Mouse (Mus musculus) lung, postnatal 14 days (tissue): ENCODE data around the gene Asz1.
A peak's percentile ranks its signal among the peaks of the same experiment; 100 is the strongest.

Experiments
- DNase-seq: peaks from one replicate; pipeline ENCODE4 v3.0.0; 2021

The Asz1 gene

GRCm38 (mm10) chr6:18108934-18109333, at the start of gene Asz1:
Asz1 (minus strand) TSS chr6:18109061.
- DNase-seq, result no peak

GRCm38 (mm10) chr6:18153031-18153430, 44.2 kb upstream of the Asz1 start:
- DNase-seq, result no peak

DNA sequence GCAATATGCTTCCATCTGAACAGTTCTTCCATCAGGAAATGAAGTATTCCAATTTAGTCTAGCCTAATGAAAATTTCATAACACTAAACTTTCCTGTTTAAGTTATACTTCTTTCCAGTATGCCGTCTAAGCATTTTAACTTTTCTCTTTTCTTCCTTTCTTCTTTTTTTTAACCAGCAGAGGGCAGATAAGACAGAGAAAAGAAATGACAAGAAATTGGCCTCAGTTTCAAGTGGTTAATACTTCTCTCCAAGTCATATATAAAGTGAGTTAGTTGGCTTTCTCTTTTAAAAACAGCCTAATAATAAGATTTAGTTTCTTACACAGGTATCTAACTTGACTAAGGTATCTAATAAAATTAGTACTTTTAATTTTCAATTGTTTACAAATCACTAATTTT, 26.4 kb upstream of the Asz1 start:
- DNase-seq, result no peak

DNA sequence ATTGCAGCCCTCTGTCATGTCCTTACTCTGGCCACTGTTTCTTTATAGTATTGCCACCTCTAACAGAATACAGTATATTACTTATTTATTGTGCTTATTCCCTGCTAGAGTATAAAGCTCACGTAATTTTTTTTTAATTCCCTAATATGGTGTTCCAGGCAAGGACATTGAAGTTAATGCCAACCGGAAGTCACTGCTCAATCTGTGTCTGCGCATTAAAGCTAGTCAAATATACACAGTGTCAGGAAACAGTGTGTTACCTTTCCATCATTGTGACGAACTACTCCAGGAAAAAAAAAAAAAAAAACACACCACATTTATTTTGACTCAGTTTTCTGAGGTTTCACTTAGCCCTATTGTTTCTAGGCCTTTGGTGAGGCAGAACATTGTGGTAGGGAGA, 19.2 kb upstream of the Asz1 start:
- DNase-seq, result no peak

GRCm38 (mm10) chr6:18127206-18127983, 18.5 kb upstream of the Asz1 start:
- no peak for DNase-seq

- DNase-seq, result no peak
Observed at GRCm38 (mm10) chr6:18096861-18097260, 12.0 kb downstream of the Asz1 start.

GRCm38 (mm10) chr6:18089098-18089497, 19.8 kb downstream of the Asz1 start:
- no peak for DNase-seq

DNA sequence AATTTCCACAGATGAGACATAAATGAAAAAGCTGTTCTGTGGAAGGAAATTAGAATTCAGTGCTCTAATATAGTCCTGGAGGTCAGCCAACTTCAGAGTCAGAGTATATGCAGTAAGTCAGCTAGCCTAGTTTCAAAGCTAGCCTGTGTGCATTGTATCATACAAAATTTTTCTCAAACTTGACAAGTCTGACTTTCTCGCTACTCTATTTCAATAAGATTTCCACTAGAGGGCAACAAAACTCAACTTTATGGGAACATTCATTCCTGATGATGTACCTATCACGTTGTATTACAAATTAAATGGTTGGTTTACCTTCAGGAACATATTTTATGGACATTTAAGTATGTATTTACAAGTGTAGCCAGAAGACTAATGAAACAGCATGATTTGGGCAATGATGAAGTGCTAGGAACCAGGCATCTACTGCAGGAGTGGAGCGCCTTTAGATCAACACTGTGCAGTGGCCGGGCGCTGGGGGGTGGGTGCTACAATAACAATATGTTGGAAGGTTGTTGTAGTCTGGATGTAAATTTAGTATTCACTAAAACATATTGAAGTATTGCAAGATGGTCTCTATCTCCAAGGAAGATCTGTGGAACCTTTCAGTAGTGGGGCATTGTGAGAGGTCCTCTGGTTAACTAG, 21.6 kb downstream of the Asz1 start:
- no peak for DNase-seq

DNA sequence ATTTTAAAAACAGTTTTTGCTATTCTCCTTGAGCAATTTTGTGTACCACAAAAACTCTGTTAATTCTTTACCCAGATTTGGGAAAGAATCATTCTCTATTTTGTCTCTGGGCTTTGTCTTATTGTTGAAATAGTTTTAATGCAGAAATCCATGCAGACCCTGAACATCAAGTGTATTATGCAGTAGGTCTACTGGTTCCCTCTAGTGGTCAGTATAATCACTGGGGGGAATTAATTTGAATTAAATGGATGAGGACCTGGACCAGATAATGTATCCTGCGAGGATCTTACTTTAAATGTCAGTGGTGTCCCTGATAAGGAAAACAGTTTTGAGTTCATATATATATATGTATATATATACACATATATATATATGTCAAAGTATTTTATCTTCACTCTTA, 30.2 kb downstream of the Asz1 start:
- DNase-seq, result no peak

DNA sequence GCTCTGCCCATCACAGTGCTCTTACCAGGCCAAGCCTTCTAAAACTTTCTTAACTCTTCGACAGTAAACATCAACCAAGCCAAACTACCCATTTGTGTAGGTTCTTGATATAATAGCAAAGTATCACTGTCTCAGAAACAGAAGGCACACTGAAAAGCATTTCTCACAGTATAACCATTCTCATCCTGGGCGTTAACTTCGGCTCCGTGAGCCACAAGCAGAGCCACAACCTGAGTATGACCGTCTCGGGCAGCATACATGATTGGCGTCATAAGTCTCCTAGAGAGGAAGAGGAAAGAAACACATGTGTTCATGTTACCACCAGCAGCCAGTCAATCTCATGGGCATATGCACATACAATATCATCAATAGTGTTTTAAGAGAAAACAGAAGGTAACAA, 31.9 kb downstream of the Asz1 start:
- no peak for DNase-seq

DNA sequence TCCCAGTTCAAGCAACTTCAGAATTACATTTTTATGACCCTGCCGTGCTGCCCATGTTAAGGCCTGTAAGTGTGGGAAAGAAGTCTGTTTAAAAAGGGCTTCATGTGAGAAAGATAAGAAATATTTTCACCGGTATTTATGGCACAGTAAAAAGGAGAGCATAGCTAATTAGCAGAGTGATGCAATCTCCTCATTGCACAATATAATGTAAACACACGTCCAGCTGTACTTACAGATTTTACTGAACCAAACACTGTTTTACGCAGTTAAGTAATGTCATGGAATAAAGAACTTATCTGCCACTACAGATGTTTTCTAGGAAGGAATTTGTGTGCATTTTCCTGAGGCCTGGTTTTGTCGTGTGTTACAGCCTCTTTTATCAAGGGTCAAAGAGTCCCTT, 32.3 kb downstream of the Asz1 start:
- DNase-seq, result no peak

DNA sequence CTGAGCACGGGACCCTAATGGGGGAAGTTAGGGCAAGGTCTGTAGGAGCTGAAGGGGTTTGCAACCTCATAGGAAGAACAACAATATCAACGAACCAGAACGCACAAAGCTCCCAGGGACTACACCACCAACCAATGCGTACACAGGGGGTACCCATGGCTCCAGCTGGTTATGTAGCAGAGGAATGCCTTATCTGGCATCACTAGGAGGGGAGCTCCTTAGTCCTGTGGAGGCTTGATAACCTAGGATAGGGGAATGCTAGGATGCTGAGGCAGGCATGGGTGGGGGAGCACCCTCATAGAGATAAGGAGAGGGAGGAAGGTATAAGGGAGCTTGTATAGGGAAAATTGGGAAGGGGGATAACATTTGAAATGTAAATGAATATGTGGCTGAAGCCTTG, 51.0 kb downstream of the Asz1 start:
- DNase-seq, result no peak

DNA sequence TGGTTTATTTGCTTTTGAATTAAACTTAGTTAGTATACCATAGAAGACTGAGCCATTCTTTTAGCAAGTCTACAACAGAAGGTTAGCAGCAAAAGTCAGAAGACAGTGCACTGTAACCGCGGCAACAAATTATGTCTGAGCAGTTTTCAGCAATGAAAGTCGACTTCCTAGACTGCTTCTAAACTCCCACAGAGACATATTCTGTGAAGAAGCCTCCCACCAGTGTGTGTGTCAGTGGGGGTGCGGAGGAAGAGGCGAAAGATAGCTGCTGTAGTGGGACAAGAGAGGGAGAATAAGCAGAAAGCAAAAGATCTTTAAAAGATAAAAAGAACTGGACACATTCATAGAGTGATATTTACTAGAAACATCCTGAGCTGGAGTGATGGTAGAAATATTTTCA, 57.2 kb downstream of the Asz1 start:
- no peak for DNase-seq

DNA sequence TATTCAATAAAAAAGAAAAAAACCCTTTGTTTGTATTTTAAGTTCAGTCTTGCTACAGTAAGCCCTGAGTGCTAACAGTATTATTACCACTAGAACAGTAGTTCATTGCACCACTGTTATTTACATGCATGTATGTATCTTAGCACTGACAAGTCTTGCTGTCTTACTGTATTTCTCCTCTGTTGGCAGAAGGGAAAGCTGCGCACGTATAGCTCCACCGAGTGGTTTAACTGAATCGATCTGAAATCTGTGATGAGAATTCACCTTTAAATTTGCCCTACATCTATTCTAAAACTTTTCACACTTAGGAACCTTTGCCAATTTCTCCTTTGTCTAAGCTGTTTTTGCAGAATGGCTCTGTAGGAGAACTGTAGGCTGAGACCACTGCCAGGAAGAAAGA, 64.6 kb downstream of the Asz1 start:
- DNase-seq, result no peak

GRCm38 (mm10) chr6:18043172-18043571, 65.7 kb downstream of the Asz1 start:
- DNase-seq, result no peak

DNA sequence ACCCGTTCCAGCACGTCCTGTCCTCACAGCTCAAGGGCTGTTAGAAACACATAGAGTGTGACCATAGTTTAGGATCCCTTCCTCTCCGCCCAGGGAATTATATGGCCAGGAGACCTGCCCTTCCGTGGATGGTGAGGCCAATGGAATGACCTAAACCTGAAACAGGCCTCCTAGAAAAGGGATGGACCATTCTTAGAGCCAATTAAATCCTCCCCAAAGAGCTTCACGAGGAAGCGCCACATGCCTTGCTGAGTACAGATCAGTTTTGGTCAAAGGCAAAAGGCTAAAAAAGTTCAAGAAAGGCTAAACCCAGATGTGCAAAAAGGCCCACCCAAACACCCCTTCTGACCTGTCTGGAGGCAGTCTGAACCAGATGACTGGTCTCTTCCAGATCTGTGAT, 76.6 kb downstream of the Asz1 start:
- no peak for DNase-seq

DNA sequence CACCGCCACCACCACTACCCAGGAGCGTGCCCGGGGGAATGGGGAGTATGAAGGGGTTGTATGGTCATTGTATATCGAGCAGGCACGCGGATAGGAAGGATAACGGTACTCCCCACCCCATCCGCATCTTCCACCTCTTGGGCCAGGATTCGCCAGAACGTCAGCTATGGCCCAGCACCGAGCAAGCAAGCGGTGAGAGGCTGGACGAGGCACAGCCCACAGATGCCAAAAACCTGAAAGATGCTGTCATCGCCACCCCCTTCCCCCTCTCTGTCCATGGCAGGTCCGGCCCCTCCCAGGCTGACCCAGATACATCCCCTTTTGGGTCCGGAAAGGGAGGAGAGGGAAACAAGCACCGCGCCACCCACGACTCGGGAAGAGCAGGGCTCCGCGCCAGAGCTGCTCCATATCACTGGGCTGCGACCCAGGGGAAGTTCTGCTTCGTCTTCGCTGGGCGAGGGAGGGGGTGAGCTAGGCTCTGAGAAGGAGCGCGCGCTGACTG, 77.3 kb downstream of the Asz1 start:
- peak; percentile 59 for DNase-seq

DNA sequence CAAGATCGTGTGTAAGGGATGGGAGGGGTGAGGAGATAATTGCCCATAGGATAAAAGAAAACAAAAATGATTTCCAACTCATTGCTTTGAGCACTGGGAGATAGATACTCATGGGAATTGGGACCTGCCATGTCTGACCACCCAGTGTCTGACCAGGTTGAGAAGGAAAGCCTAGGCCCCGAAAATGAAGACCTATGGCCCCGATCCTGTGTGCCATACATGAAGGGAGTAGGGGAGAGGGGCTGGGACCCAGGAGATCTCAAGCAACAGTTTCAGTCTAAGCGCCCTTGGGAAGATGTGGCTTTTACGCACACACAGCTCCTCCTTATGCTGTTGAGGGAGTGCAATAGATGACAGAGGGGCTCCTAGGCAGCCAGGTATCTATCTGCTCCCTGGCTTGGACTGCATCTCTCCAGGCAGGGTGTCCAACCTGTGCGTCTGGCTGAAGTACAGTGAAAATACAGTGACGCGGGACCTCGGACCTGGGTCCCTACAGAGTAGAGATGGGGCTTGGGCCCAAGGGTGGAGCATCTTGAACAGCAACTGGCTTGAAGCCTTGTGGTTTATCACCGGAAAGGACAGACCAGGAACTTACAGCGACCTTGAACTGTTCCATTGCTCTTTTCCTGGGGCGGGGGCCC, 77.9 kb downstream of the Asz1 start:
- no peak for DNase-seq

DNA sequence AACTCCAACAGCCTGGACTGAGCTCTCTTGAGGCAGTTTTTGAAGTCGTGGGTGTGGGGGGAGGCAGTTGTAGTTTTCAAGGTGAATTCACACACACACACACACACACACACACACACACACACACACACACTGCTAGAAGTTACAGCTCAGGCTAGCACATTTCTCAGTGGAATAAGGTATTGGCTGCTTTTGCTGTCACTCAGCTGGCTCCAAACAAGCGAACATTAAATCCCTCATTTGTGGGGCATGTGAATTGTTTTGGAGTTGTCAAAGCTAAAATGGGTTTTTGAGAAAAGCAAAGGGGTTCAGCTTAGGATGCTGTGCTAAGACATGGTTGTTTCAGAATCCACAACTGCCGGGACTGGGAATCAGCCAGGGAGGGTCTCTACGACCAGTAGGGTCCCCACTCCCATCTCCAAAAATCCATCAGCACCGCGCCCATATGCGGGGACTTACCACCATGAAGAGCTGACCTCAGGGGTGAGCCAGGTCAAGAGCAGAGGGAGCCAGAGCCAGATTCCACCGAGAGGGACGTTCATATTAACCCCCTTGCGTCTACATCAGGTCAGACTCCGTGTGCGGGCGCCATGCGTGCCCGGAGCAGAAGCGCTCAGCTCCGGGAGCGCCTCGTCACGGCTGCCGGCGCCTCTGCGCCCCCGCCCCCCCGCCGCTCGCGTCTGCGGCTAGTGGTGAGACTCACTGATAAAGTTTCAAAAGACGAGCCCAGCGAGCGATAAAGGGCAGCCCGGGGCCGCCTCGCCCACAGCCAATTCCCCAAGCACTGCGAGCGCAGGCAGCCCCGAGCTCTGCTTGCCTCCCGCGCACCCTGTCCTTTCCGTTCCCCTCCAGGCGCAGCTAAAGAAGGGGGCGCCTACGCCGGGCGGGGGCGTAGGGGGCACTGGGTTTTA, 78.9 kb downstream of the Asz1 start, which contains the start of gene Wnt2:
TSS of gene Wnt2 (minus strand) at position 840 of the 911 bp plus-strand sequence.
- DNase-seq, result no peak

DNA sequence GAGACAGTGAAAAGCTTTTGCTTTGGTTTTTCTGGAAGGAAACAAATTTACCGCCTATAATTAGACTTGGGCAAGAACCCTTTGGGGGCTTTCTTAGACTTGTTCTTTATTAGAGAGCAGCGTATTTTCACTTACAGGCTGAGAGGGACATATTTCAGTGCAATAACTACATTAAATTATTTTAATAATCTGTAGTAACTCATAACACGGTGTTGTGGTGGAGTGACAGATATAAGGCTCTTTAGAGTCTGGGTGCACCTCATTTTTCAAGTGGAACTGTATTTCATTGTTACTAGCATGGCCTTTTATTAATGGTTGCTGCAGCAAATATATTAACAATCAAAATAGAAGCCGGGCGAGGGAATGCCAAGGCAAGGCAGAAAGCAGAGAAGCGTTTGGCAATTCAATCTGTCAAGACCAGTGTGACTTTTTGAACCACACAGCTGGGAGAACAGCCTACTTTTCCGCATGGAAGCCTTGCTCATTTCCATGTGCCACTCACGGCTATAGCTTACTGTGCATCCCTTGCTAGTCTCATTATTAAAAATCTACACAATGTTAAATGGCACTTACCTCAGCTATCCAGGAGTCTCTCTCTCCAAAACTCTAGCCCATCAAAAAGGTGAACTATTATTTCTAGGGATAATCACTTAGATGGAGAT, 84.6 kb downstream of the Asz1 start:
- no peak for DNase-seq

- DNase-seq, result no peak
Observed at GRCm38 (mm10) chr6:18013346-18013745, 95.5 kb downstream of the Asz1 start.

DNA sequence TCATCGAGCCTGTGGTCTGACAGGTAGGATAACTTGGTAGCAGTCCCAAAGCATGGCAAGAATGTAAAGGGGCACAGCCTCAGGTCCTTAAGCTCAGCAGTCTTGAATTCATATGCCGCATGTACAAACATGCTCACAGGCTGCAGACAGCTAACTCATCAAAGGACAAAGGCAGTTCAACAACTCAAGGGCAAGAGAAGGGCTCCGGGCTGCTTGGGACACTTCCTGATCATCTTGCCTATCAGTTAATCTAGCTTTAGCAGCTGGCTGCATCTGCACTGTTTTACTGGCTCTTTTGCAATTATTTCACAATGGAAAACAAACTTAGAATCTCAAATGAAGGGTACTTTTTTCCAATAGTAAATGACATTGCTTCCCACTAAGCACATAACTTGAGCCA, 101.5 kb downstream of the Asz1 start:
- DNase-seq, result peak; percentile 27
